Mouse (Mus musculus) layer of hippocampus, postnatal 14 days (tissue): ENCODE measurements around the gene B830017H08Rik. TPM values are rescaled to one million over a fixed set of nuclear protein-coding genes. Genes with fewer than 3 reads are reported as not detected.

Experiments
- DNase-seq, 2 experiments: peaks; one replicate each; pipeline ENCODE4 v3.0.0; 2021 to 2022; ENCODE audit warnings: low spot score in 2 of 2, mixed read lengths in 1 of 2
- total RNA-seq, 2 experiments: library from RNA; stranded (reverse); gene quantifications; 2 replicates each; pipeline ENCODE4 v1.2.3; 2021

B830017H08Rik gene
- total RNA-seq, 2 experiments from 2014 or later, result 5.8 to 6.3 TPM

GRCm38 (mm10) chr16:17807192-17808009 lies 25.5 kb upstream of the B830017H08Rik start:
- peak; percentile 89 to 91 for DNase-seq

- DNase-seq, result no peak
These were observed 23.8 kb upstream of the B830017H08Rik start for GRCm38 (mm10) chr16:17809125-17809524.

- DNase-seq, result no peak
These were observed 23.2 kb upstream of the B830017H08Rik start for GRCm38 (mm10) chr16:17809711-17810110.

GRCm38 (mm10) chr16:17812120-17812519 lies 20.8 kb upstream of the B830017H08Rik start:
- peak in 1 of 2 experiments; percentile 60 for DNase-seq

GRCm38 (mm10) chr16:17813173-17813572 lies 19.7 kb upstream of the B830017H08Rik start:
- DNase-seq, result no peak

- DNase-seq, result peak in 1 of 2 experiments; percentile 52
These were observed 17.2 kb upstream of the B830017H08Rik start for GRCm38 (mm10) chr16:17815411-17816402.

GRCm38 (mm10) chr16:17816528-17816927 lies 16.4 kb upstream of the B830017H08Rik start:
- no peak for DNase-seq

GRCm38 (mm10) chr16:17826500-17826899 lies 6.4 kb upstream of the B830017H08Rik start:
- DNase-seq, result no peak

GRCm38 (mm10) chr16:17828229-17828628 lies 4.7 kb upstream of the B830017H08Rik start:
- DNase-seq, result no peak

- no peak for DNase-seq
These were observed 4.1 kb upstream of the B830017H08Rik start for GRCm38 (mm10) chr16:17828867-17829266.

GRCm38 (mm10) chr16:17830385-17831178 lies 2.3 kb upstream of the B830017H08Rik start:
- no peak for DNase-seq

- no peak for DNase-seq
These were observed 1.1 kb upstream of the B830017H08Rik start for GRCm38 (mm10) chr16:17831781-17832180.

GRCm38 (mm10) chr16:17833321-17833680 lies 380 bp downstream of the B830017H08Rik start:
- peak; percentile 46 to 74 for DNase-seq

- peak in 1 of 2 experiments; percentile 54 for DNase-seq
These were observed 919 bp downstream of the B830017H08Rik start for GRCm38 (mm10) chr16:17833681-17834399.

- no peak for DNase-seq
These were observed 1.6 kb downstream of the B830017H08Rik start for GRCm38 (mm10) chr16:17834543-17834942.

GRCm38 (mm10) chr16:17835481-17835880 lies 2.6 kb downstream of the B830017H08Rik start:
- no peak for DNase-seq

GRCm38 (mm10) chr16:17838051-17838450 lies 5.1 kb downstream of the B830017H08Rik start, which contains the start of gene Car15:
Gene Car15 (minus strand): TSS chr16:17838364.
- DNase-seq, result no peak

GRCm38 (mm10) chr16:17839976-17840375 lies 7.1 kb downstream of the B830017H08Rik start:
- no peak for DNase-seq

- DNase-seq, result no peak
These were observed 9.5 kb downstream of the B830017H08Rik start for GRCm38 (mm10) chr16:17842437-17842836.
